Mouse (Mus musculus) T-helper 1 cell (primary cell): Measurements from ENCODE around the gene Ssxb9.
"Not testable (repeated sequence)": the region's sequence is repeated elsewhere in the genome, so short reads cannot be mapped to it uniquely, and the experiment has no call there.

Source experiments
- in situ Hi-C: fragments of 300-600 bp; cut with MboI, MseI; formaldehyde crosslinking; loops from one replicate; pipeline ENCODE4 v1.15.1; 2025; ENCODE audit warnings: high pct_unique_total_duplicates

Gene Ssxb9

DNA sequence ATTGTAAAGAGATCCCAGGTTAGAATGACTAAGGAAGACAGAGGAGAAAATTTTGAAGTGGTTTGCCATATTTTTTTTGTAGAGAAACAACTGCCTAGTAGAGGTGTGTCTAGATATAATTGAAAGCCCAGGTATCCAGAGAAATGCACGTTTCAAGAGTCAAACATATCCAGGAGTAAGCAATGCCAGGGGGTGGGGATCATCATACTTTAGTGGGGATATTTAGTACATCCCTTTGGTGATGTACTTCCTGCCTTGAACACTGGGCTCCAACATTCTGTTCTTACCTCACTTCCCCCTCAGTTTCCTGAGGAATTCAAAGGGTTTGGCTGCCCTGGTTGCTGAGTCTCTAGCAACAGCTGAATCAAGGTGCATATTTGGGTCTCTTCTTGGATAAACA lies at the start of gene Ssxb9:
TSS of gene Ssxb9 (plus strand) at position 301 of the 400 bp plus-strand sequence.
- in situ Hi-C loops, result not testable (repeated sequence)

DNA sequence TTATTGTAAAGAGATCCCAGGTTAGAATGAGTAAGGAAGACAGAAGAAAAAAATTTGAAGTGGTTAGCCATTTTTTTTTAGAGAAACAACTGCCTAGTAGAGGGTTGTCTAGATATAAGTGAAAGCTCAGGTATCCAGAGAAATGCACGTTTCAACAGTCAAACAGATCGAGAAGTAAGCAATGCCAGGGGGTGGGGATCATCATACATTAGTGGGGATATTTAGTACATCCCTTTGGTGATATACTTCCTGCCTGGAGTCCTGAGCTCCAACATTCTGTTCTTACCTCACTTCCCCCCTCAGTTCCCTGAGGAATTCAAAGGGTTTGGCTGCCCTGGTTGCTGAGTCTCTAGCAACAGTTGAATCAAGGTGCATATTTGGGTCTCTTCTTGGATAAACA lies 39.7 kb upstream of the Ssxb9 start, which contains the start of gene Ssxb10:
TSS of gene Ssxb10 (plus strand) at position 301 of the 400 bp plus-strand sequence.
- in situ Hi-C loops, result no loop called here

DNA sequence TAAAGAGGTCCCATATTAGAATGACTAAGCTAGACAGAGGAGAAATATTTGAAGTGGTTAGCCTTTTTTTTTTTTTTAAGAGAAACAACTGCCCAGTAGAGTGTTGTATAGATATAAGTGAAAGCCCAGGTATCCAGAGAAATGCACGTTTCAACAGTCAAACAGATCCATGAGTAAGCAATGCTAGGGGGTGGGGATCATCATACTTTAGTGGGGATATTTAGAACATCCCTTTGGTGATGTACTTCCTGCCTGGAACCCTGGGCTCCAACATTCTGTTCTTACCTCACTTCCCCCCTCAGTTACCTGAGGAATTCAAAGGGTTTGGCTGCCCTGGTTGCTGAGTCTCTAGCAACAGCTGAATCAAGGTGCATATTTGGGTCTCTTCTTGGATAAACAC lies 46.2 kb downstream of the Ssxb9 start, which contains the start of gene Ssxb1:
TSS of gene Ssxb1 (plus strand) at position 301 of the 400 bp plus-strand sequence.
- in situ Hi-C loops, result loop anchor here (10.0 kb wide), 1 partner anchor 992 kb away; no protein-coding TSS in a partner anchor
